Mouse (Mus musculus) B cell, adult 2 months (primary cell): Measurements from ENCODE around the gene Tet2.

Experiments
- DNase-seq, 2 experiments: peaks; one replicate each; pipeline ENCODE4 v3.0.0; 2022

Gene Tet2

GRCm38 (mm10) chr3:133516137-133516536 lies 28.8 kb downstream of the Tet2 start:
- DNase-seq = no peak

DNA sequence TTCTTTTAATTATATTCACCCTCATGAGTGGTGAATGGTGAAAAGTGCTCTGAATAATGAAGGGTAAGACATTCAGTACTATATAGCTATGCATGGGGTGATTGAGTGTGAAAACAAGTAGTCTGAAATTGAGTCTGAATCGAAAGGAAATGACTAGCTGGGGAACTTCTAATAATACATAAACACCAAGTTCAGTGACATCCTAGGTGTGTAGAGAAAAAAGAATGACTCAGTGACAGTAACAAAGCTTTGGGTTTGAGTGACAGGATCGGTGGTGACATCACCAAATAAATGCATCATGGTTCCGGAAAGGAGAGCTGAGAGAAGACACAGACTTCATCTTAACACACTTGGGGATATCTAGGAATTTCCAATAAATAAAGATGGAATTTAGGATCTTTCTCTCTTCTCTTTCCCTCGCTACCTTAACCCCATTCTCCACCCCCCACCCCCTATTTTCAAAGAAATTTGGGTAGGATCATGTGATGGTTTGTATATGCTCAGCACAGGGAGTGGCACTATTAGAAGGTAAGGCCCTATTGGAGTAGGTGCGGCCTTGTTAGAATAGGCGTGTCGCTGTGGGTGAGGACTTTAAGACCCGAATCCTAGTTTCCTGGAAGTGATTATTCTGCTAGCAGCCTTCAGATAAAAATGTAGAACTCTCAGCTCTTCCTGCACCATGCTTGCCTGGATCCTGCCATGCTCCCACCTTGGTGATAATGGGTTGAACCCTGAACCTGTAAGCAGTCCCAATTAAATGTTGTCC lies 29.6 kb downstream of the Tet2 start:
- no peak for DNase-seq

DNA sequence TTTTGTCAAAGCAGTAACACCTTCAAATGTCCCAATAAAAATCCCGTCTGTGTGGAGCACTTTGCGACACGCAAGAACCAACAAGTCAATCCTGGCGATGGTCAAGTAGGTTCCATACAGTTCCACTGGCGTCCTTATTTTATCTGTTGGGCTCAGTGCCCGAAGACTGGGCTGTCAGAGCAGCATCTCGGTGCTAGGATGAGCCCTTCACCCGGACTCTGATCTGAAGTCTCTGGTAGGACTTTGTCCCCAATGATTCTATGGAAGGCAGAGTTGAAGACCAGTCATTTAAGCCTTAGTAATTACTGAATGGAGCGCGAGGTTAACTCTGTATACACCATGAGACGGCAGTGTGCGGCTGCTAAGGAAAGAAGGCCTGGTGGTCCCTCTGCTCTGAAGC lies 30.6 kb downstream of the Tet2 start:
- no peak for DNase-seq

- no peak for DNase-seq
These were observed 31.5 kb downstream of the Tet2 start for GRCm38 (mm10) chr3:133513475-133513874.

DNA sequence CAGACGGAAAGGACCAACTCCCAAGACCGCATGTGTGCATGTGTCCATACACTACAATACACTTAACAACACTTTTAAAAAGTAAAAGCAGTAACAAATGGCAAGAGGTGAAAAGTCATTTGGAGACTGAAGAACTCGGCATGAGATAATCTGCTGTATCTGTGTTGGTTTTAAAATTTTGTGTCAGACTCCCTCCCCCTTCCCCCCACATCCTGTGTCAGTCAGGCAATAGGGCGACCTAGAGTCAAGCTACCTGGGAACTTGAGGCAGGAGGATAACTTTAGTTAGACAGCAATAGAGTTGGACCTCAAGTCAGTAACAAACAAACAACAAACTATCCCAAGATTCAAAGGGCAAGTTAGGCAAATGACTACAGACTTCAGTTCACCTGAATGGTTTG lies 34.6 kb downstream of the Tet2 start:
- DNase-seq = no peak

DNA sequence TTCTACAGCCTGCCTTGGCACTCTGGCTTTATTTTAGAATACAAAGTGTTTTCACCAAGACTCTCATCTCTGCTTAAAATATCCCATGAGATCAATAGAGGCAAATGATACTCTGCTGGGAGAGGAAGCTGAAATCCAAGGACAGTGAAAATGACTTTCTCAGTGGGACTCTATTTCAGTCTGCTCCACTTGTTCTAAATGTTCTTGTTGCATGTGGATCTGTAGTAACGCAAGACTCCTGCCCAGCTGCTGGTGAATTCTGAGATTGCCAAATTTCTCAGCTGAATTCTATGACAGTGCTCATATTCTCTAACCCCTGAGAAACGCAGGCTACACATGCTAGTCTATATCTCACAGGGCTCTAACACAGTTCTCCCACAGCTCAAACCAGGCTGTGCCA lies 35.1 kb downstream of the Tet2 start:
- DNase-seq = no peak

- DNase-seq = no peak
These were observed 36.1 kb downstream of the Tet2 start for GRCm38 (mm10) chr3:133508881-133509280.

- no peak for DNase-seq
These were observed 38.5 kb downstream of the Tet2 start for GRCm38 (mm10) chr3:133506289-133506954.

DNA sequence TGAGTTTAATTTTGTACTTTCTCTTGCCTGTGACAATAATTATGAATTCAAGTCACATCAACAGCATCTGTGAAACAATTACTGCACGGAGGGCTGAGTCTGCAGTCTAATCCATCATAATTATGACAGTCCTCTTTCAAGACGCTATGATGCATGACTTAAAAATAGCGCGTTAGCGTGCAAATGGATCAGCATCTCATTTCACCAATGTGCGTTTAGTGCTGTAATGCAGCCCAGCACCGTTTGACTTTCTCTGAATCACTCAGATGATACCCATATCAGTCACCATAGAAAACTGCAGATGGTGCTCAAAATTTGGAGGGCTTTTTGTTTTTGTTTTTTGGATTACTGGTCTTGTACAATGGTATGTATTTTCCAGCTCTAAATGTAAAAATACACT lies 48.0 kb downstream of the Tet2 start:
- DNase-seq = no peak

DNA sequence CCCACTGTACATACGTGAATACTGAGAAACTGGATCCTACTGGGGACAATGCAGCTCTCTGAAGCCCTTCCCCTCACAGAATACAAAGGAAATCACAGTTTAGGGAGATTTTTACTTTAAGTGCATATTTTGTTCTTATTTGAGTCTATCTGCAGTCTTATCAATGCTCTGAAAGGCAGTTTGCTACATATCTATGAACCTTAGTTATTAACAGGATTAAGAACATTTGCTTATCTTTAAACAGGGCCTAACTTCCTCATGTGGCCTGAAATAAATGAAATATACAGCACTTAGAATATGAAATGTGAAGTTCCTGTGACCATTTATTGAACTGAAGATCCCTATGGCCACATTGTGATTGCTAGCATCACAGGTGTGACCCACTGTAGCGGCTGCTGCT lies 53.6 kb downstream of the Tet2 start:
- DNase-seq = no peak

GRCm38 (mm10) chr3:133488022-133488725 lies 56.8 kb downstream of the Tet2 start:
- no peak for DNase-seq

DNA sequence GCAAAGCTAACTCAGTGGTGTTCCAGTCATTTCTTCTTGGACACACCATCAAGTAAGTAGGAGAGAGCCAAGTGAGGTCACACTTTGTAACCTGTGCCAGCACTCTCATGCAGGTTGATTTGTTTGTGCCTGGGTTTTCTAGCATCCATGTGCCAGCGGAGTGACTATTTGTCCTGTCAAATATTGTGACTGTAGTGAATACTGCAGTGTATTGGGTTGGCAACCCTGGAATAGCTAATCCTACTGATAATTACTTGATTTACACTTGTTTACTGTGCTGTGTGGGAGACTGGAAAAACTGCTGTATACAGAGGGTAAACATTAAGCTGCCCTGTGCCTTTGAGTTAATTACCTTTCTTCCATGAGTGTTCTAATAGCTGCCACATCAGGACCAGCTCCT lies 62.1 kb downstream of the Tet2 start:
- DNase-seq = no peak

DNA sequence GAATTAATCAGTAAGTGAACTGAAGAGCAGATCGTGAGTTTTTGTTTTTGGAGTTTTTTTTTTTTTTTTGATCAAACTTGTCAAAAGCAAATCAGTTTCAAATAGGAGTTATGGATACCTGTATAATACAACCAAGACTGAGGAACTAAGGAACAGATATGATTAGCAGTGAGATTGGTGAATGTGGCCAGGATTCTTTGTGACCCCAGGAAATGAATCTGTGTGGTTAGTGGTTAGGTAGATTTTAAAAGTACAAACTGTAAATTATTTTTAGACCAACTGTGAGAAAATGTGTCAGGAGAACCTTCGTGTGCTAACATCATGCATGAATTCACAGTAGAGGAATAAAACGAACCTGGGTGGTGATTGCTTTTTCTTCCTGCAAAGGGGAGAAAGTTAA lies 66.0 kb downstream of the Tet2 start:
- no peak for DNase-seq

GRCm38 (mm10) chr3:133473781-133474180 lies 71.2 kb downstream of the Tet2 start:
- no peak for DNase-seq

- DNase-seq = no peak
These were observed 73.8 kb downstream of the Tet2 start for GRCm38 (mm10) chr3:133471101-133471500.

GRCm38 (mm10) chr3:133468883-133469282 lies 76.1 kb downstream of the Tet2 start:
- DNase-seq = no peak

DNA sequence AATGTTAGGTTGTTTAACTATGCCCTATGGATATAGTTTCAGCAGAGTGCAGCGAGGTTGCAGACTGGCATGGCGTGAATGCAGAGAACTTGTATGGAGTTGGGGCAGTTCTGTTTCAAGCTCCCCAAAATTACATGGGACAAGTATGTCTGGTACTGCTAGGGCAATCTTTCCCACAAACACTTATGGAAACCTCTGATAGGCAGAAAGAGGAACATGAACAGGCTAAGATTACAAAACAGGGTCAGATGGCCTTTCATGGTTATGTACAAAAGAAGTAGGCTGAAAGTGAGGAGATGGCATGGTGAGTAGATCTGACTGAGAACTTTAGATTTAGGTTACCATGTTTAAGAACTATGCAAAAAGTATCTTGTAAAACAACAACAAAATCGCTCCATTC lies 81.7 kb downstream of the Tet2 start:
- DNase-seq = no peak

GRCm38 (mm10) chr3:133462485-133462884 lies 82.5 kb downstream of the Tet2 start:
- no peak for DNase-seq

DNA sequence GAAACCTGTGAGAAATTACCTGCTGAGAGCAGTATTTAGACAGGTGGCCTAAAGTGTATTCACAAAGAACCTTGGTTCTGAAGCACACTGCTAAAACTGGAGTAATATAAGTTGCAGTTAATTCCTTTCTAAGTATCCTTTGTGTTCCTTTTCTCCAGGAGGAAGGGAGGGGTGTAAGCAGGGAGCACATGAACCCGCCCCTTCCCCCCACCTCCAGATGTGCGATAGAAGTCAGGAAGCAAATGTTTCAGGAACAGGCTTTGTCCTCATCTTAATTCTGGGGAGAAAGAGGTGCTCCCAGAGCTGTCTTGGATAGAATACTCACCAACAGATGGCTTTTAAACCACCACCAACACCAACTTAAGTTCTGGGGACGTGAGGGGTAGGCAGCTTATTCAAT lies 82.9 kb downstream of the Tet2 start:
- no peak for DNase-seq

GRCm38 (mm10) chr3:133459174-133459573 lies 85.8 kb downstream of the Tet2 start:
- DNase-seq = no peak

DNA sequence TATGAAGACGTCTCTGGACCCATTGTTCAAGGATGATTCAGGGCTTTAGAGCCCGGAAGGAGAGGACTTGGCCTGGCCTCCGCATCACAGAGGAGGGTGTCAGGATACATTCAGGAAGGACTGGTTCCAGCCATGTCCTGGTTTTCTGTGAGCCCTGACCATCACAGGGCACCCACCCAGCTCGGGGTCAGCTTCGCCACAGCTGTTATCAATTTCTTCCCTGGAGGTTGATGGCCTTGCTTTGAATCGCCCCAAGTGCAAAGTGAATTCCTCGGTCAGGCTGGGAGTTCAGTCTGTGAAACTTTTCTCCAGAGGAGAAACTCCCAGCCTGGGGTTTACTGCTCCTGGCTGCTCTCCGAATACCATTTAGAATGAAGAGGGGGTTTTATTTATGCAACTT lies 91.0 kb downstream of the Tet2 start:
- DNase-seq = no peak

GRCm38 (mm10) chr3:133436919-133437320 lies 108.0 kb downstream of the Tet2 start:
- DNase-seq = no peak

DNA sequence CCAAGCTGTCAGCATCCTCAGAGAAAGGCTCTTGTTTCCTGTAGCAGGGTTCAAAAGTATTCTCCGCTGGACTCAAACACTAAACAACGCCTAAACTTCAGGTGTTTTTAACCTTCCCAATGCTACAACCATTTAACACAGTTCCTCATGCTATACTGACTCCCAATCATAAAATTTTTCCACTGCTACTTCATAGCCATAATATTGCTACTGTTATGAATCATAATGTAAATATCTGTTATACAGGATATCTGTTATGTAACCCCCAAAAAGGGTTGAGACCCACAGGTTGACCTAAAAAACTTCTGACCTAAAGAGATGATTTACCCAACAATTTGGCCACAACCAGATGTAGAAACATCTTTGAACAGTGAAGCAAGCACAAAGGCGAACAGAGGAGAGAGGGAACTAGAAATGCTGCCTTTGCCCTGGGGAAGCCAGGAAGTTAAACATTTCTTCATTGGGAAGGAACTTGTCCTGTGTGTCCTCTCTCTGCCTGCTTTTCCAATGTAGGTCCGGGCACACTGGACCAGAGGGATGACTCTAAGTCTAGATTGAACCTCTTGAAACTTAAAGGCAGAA lies 108.6 kb downstream of the Tet2 start:
- DNase-seq = no peak

- DNase-seq = no peak
These were observed 109.2 kb downstream of the Tet2 start for GRCm38 (mm10) chr3:133435774-133436148.
